Comparison of ENCODE assay signal across 23 mouse cellular contexts in genomic region chr13:54431161-54431560, GRCm38 (mm10).
"Had no signal": no experiment of that assay in that cellular context is flagged by ENCODE, and none has a peak within 500 bp of the region (broad histone marks: within the 10 kb centered on the region; RNA-seq: fewer than 3 reads in every experiment).

No protein-coding gene starts in this region.

- H3K9me3 ChIP-seq: kidney, embryonic 15.5 days; limb, embryonic 10.5 days; limb, embryonic 13.5 days; liver, embryonic 12.5 days; liver, embryonic 15.5 days; lung, embryonic 15.5 days; midbrain, embryonic 12.5 days; midbrain, embryonic 15.5 days; neural tube, embryonic 12.5 days; neural tube, embryonic 15.5 days; stomach, embryonic 15.5 days had no signal

- H3K36me3 ChIP-seq: kidney, embryonic 15.5 days; limb, embryonic 10.5 days; limb, embryonic 13.5 days; liver, embryonic 12.5 days; liver, embryonic 15.5 days; lung, embryonic 15.5 days; midbrain, embryonic 12.5 days; midbrain, embryonic 15.5 days; neural tube, embryonic 12.5 days; neural tube, embryonic 15.5 days; stomach, embryonic 15.5 days had no signal

- ATAC-seq: liver, embryonic 12.5 days; midbrain, embryonic 15.5 days had no signal

- H3K9ac ChIP-seq: kidney, embryonic 15.5 days; limb, embryonic 13.5 days; liver, embryonic 12.5 days; liver, embryonic 15.5 days; lung, embryonic 15.5 days; midbrain, embryonic 12.5 days; midbrain, embryonic 15.5 days; neural tube, embryonic 12.5 days; neural tube, embryonic 15.5 days; stomach, embryonic 15.5 days had no signal

- H3K4me2 ChIP-seq: kidney, embryonic 15.5 days; limb, embryonic 13.5 days; liver, embryonic 12.5 days; liver, embryonic 15.5 days; lung, embryonic 15.5 days; midbrain, embryonic 12.5 days; midbrain, embryonic 15.5 days; neural tube, embryonic 12.5 days; neural tube, embryonic 15.5 days; stomach, embryonic 15.5 days had no signal

- H3K27ac ChIP-seq: kidney, embryonic 15.5 days; limb, embryonic 10.5 days; limb, embryonic 13.5 days; liver, embryonic 12.5 days; liver, embryonic 15.5 days; lung, embryonic 15.5 days; midbrain, embryonic 12.5 days; midbrain, embryonic 15.5 days; neural tube, embryonic 12.5 days; neural tube, embryonic 15.5 days; stomach, embryonic 15.5 days had no signal

- H3K27me3 ChIP-seq: kidney, embryonic 15.5 days; limb, embryonic 13.5 days; liver, embryonic 12.5 days; liver, embryonic 15.5 days; lung, embryonic 15.5 days; midbrain, embryonic 12.5 days; midbrain, embryonic 15.5 days; neural tube, embryonic 12.5 days; neural tube, embryonic 15.5 days; stomach, embryonic 15.5 days had no signal

- H3K4me3 ChIP-seq: kidney, embryonic 15.5 days; limb, embryonic 10.5 days; limb, embryonic 13.5 days; liver, embryonic 12.5 days; liver, embryonic 15.5 days; lung, embryonic 15.5 days; megakaryocyte, embryonic 14.5 days; midbrain, embryonic 12.5 days; midbrain, embryonic 15.5 days; neural tube, embryonic 12.5 days; neural tube, embryonic 15.5 days; stomach, embryonic 15.5 days had no signal

- DNase-seq: kidney, adult 2 months; kidney, postnatal 14 days; kidney, postnatal 4 days; liver; lung, adult 18-20 months; lung, postnatal 10 days; lung, postnatal 36 days; right cerebral cortex, adult 18-20 months; right cerebral cortex, postnatal 25 days; spleen, adult 18-20 months; thymus, postnatal 25 days had no signal

- H3K4me1 ChIP-seq: limb, embryonic 13.5 days; liver, embryonic 12.5 days; liver, embryonic 15.5 days; midbrain, embryonic 12.5 days; midbrain, embryonic 15.5 days; neural tube, embryonic 12.5 days; neural tube, embryonic 15.5 days; stomach, embryonic 15.5 days had no signal
